Mouse (Mus musculus) sigmoid colon, adult 10 weeks (tissue): ENCODE data around the gene Olfr1133. TPM values are rescaled to one million over a fixed set of nuclear protein-coding genes. Genes with fewer than 3 reads are reported as not detected.

Experiments
- polyA plus RNA-seq: library from polyadenylated mRNA; stranded (reverse); fragments of 350-450 nt; fragmentation: Illumina TruSeq; extraction: RNeasy Lipid Tissue Mini Kit (QIAGEN cat#74804); gene quantifications from one replicate; pipeline ENCODE4 v1.2.3, GENCODE M21; 2014; ENCODE audit warnings: low read depth, low replicate concordance

Olfr1133 gene
- not detected for polyA plus RNA-seq

GRCm38 (mm10) chr2:87647274-87647673, at the start of gene Olfr1133:
Gene Olfr1133, minus strand, starts transcription at chr2:87647374.

GRCm38 (mm10) chr2:87693847-87694246, 46.7 kb upstream of the Olfr1133 start, which contains the start of gene Olfr1136:
Gene Olfr1136, minus strand, starts transcription at chr2:87693947.

GRCm38 (mm10) chr2:87673564-87673963, 26.4 kb upstream of the Olfr1133 start, which contains the start of gene Olfr1135:
Gene Olfr1135, minus strand, starts transcription at chr2:87673664.

GRCm38 (mm10) chr2:87658360-87658759, 11.2 kb upstream of the Olfr1133 start, which contains the start of gene Olfr1134:
Gene Olfr1134, minus strand, starts transcription at chr2:87658460.

GRCm38 (mm10) chr2:87637435-87637834, 9.7 kb downstream of the Olfr1133 start, which contains the start of gene Olfr1132:
Gene Olfr1132, minus strand, starts transcription at chr2:87637535.

GRCm38 (mm10) chr2:87626804-87627203, 20.4 kb downstream of the Olfr1133 start, which contains the start of gene Olfr1131:
Gene Olfr1131, plus strand, starts transcription at chr2:87627104.

GRCm38 (mm10) chr2:87605912-87606311, 41.3 kb downstream of the Olfr1133 start, which contains the start of gene Olfr1130:
Gene Olfr1130, plus strand, starts transcription at chr2:87606212.

Other genes starting within 250 kb of the Olfr1133 start
- gene Olfr1123, start 230.7 kb downstream of the Olfr1133 start, polyA plus RNA-seq, result not detected
- gene Olfr1124, start 217.1 kb downstream of the Olfr1133 start, polyA plus RNA-seq, result not detected
- not detected for gene Olfr1126, start 193.4 kb downstream of the Olfr1133 start, polyA plus RNA-seq
- gene Pramel7, start 150.3 kb downstream of the Olfr1133 start, polyA plus RNA-seq, result not detected
- not detected for gene Pramel6, start 140.8 kb downstream of the Olfr1133 start, polyA plus RNA-seq
- gene Olfr153, start 115.6 kb downstream of the Olfr1133 start, polyA plus RNA-seq, result not detected
- not detected for gene Olfr1128, start 101.8 kb downstream of the Olfr1133 start, polyA plus RNA-seq
- not detected for gene Olfr1129, start 73.5 kb downstream of the Olfr1133 start, polyA plus RNA-seq
- not detected for gene Olfr1130, start 41.2 kb downstream of the Olfr1133 start, polyA plus RNA-seq
- gene Olfr1131, start 20.3 kb downstream of the Olfr1133 start, polyA plus RNA-seq, result not detected
- not detected for gene Olfr1132, start 9.8 kb downstream of the Olfr1133 start, polyA plus RNA-seq
- gene Olfr1134, start 11.1 kb upstream of the Olfr1133 start, polyA plus RNA-seq, result not detected
- not detected for gene Olfr1135, start 26.3 kb upstream of the Olfr1133 start, polyA plus RNA-seq
- gene Olfr1136, start 46.6 kb upstream of the Olfr1133 start, polyA plus RNA-seq, result not detected
- not detected for gene Olfr1137, start 65.8 kb upstream of the Olfr1133 start, polyA plus RNA-seq
- not detected for gene Olfr1138, start 92.6 kb upstream of the Olfr1133 start, polyA plus RNA-seq
- not detected for gene Olfr1140, start 96.4 kb upstream of the Olfr1133 start, polyA plus RNA-seq
- gene Olfr1141, start 106.6 kb upstream of the Olfr1133 start, polyA plus RNA-seq, result not detected
- gene Olfr152, start 132.1 kb upstream of the Olfr1133 start, polyA plus RNA-seq, result not detected
- gene Olfr1143, start 153.2 kb upstream of the Olfr1133 start, polyA plus RNA-seq, result not detected
- gene Olfr1145, start 162.4 kb upstream of the Olfr1133 start, polyA plus RNA-seq, result not detected
- not detected for gene Olfr1148, start 183.2 kb upstream of the Olfr1133 start, polyA plus RNA-seq
- not detected for gene Olfr1150-ps1, start 196.6 kb upstream of the Olfr1133 start, polyA plus RNA-seq
- not detected for gene Olfr1151, start 208.5 kb upstream of the Olfr1133 start, polyA plus RNA-seq
- not detected for gene Olfr1152, start 219.1 kb upstream of the Olfr1133 start, polyA plus RNA-seq
- gene Olfr1153, start 247.6 kb upstream of the Olfr1133 start, polyA plus RNA-seq, result not detected